Mouse (Mus musculus) CH12.LX (cell line): ENCODE data around the gene Ctbs. TPM values are rescaled to one million over a fixed set of nuclear protein-coding genes. Genes with fewer than 3 reads are reported as not detected.

Experiments
- DNase-seq: peaks from one replicate; pipeline ENCODE4 v3.0.0-alpha.2; 2013; ENCODE audit errors: extremely low read depth
- H3K27ac ChIP-seq: 2 replicates; pipeline ENCODE4 v1.5.1; 2012; ENCODE audit warnings: low read depth, mild to moderate bottlenecking, control low read depth, moderate library complexity; ENCODE audit not compliant: insufficient read depth
- H3K27me3 ChIP-seq: replicated peaks from 2 replicates; pipeline ENCODE3; 2012; ENCODE audit warnings: inconsistent platforms
- H3K36me3 ChIP-seq, 2 experiments: replicated peaks in 1 of 2; 2 replicates each; pipeline versions ENCODE3 to v1.6.1; 2012; ENCODE audit warnings: inconsistent platforms in 1 of 2, low read length in 1 of 2, mild to moderate bottlenecking in 1 of 2, mixed read lengths in 1 of 2, moderate library complexity in 1 of 2; ENCODE audit not compliant: control insufficient read depth in 1 of 2, insufficient read depth in 1 of 2
- H3K4me1 ChIP-seq, 2 experiments: 2 replicates each; pipeline ENCODE4 v1.6.1; 2012; ENCODE audit warnings: inconsistent platforms in 1 of 2, moderate library complexity in 1 of 2; ENCODE audit not compliant: insufficient read depth in 2 of 2, control insufficient read depth in 1 of 2
- H3K4me2 ChIP-seq: 2 replicates; pipeline ENCODE4 v1.6.1; 2012; ENCODE audit warnings: low read depth, mild to moderate bottlenecking, control low read depth; ENCODE audit not compliant: poor library complexity, insufficient read depth, severe bottlenecking
- H3K4me3 ChIP-seq, 3 experiments: fragments of 150-350 bp in 1 of 3; sonication (generic) in 1 of 3; replicated peaks in 1 of 3; 2 replicates each; pipeline versions ENCODE3 to v1.5.1; 2011 to 2012; ENCODE audit warnings: low read depth in 2 of 3, low read length in 2 of 3, mild to moderate bottlenecking in 2 of 3, moderate library complexity in 2 of 3, control low read depth in 1 of 3, improper control_type of control experiment in 1 of 3, inconsistent platforms in 1 of 3, mixed read lengths in 1 of 3; ENCODE audit not compliant: poor library complexity in 1 of 3
- H3K79me2 ChIP-seq: replicated peaks from 2 replicates; pipeline ENCODE4 v1.6.1; 2012; ENCODE audit warnings: mild to moderate bottlenecking, moderate library complexity; ENCODE audit not compliant: control insufficient read depth, poor library complexity, insufficient read depth, severe bottlenecking; ENCODE audit errors: extremely low read depth
- H3K9ac ChIP-seq: 2 replicates; pipeline ENCODE4 v1.6.1; 2012; ENCODE audit warnings: low read depth, mild to moderate bottlenecking, control low read depth, moderate library complexity; ENCODE audit not compliant: insufficient read depth
- H3K9me3 ChIP-seq: replicated peaks from 2 replicates; pipeline ENCODE3; 2012; ENCODE audit warnings: low read length, inconsistent platforms, mixed read lengths
- BHLHE40 ChIP-seq: IDR thresholded peaks from 2 replicates; pipeline ENCODE4 v1.6.1; 2011; ENCODE audit warnings: mild to moderate bottlenecking, low read depth, low read length, improper control_type of control experiment
- CHD2 ChIP-seq: IDR thresholded peaks from 2 replicates; pipeline ENCODE4 v1.6.1; 2011; ENCODE audit warnings: low read length, improper control_type of control experiment
- E2F4 ChIP-seq: IDR thresholded peaks from 2 replicates; pipeline ENCODE4 v1.6.1; 2011; ENCODE audit warnings: low read depth, low read length, improper control_type of control experiment; ENCODE audit not compliant: insufficient replicate concordance
- ELF1 ChIP-seq: IDR thresholded peaks from 2 replicates; pipeline ENCODE4 v1.6.1; 2014; ENCODE audit warnings: low read depth, mild to moderate bottlenecking, inconsistent platforms, low read length, improper control_type of control experiment
- EP300 ChIP-seq: IDR thresholded peaks from 2 replicates; pipeline ENCODE4 v1.6.1; 2011; ENCODE audit warnings: low read length, improper control_type of control experiment
- ETS1 ChIP-seq: conservative IDR thresholded peaks from 2 replicates; pipeline ENCODE4 v1.6.1; 2012; ENCODE audit warnings: low read depth, mild to moderate bottlenecking, inconsistent platforms, low read length, improper control_type of control experiment, moderate library complexity
- HCFC1 ChIP-seq: IDR thresholded peaks from 2 replicates; pipeline ENCODE4 v1.6.1; 2012; ENCODE audit warnings: low read depth, mild to moderate bottlenecking, inconsistent platforms, low read length, improper control_type of control experiment
- IRF4 ChIP-seq: IDR thresholded peaks from 2 replicates; pipeline ENCODE4 v1.6.1; 2014; ENCODE audit warnings: low read depth, mild to moderate bottlenecking, inconsistent platforms, low read length, improper control_type of control experiment
- JUND ChIP-seq: conservative IDR thresholded peaks from 2 replicates; pipeline ENCODE4 v1.6.1; 2011; ENCODE audit warnings: low read depth, low read length, improper control_type of control experiment
- MAFK ChIP-seq: IDR thresholded peaks from 2 replicates; pipeline ENCODE4 v1.6.1; 2011; ENCODE audit warnings: low read length, improper control_type of control experiment; ENCODE audit not compliant: insufficient replicate concordance
- MAX ChIP-seq: IDR thresholded peaks from 2 replicates; pipeline ENCODE4 v1.6.1; 2011; ENCODE audit warnings: low read length, improper control_type of control experiment
- MEF2A ChIP-seq: IDR thresholded peaks from 2 replicates; pipeline ENCODE4 v1.6.1; 2014; ENCODE audit warnings: low read depth, mild to moderate bottlenecking, inconsistent platforms, low read length, improper control_type of control experiment, borderline replicate concordance
- NELFE ChIP-seq: IDR thresholded peaks from 2 replicates; pipeline ENCODE4 v1.6.1; 2011; ENCODE audit warnings: low read depth, low read length, improper control_type of control experiment
- NRF1 ChIP-seq: IDR thresholded peaks from 2 replicates; pipeline ENCODE4 v1.6.1; 2014; ENCODE audit warnings: low read depth, mild to moderate bottlenecking, inconsistent platforms, low read length, improper control_type of control experiment, moderate library complexity
- PAX5 ChIP-seq: IDR thresholded peaks from 2 replicates; pipeline ENCODE4 v1.6.1; 2012; ENCODE audit warnings: low read length, inconsistent platforms, mixed read lengths
- POLR2AphosphoS2 ChIP-seq: IDR thresholded peaks from 2 replicates; pipeline ENCODE4 v1.6.1; 2011; ENCODE audit warnings: low read depth, low read length, improper control_type of control experiment
- RCOR1 ChIP-seq: conservative IDR thresholded peaks from 2 replicates; pipeline ENCODE4 v1.6.1; 2012; ENCODE audit warnings: low read depth, mild to moderate bottlenecking, inconsistent platforms, low read length, improper control_type of control experiment
- SMC3 ChIP-seq: IDR thresholded peaks from 2 replicates; pipeline ENCODE4 v1.6.1; 2011; ENCODE audit warnings: low read depth, low read length, improper control_type of control experiment
- TCF12 ChIP-seq: IDR thresholded peaks from 2 replicates; pipeline ENCODE4 v1.6.1; 2014; ENCODE audit warnings: low read depth, mild to moderate bottlenecking, inconsistent platforms, low read length, improper control_type of control experiment
- ZNF384 ChIP-seq: IDR thresholded peaks from 2 replicates; pipeline ENCODE4 v1.6.1; 2012; ENCODE audit warnings: low read depth, low read length, improper control_type of control experiment, inconsistent platforms
- dilution Hi-C: fragments of 300-500 bp; cut with MboI; formaldehyde crosslinking; loops from 2 replicates; pipeline ENCODE4 v1.14.3; 2020; ENCODE audit warnings: low sequenced_read_pairs; ENCODE audit not compliant: extremely low pct_unique_long_range_greater_than_20kb, extremely low pct_ligation_motif_present
- in situ Hi-C: fragments of 300-500 bp; cut with MboI; formaldehyde crosslinking; loops from 3 replicates; pipeline ENCODE4 v1.14.3; 2019; ENCODE audit warnings: low sequenced_read_pairs, low pct_ligation_motif_present, low pct_unique_long_range_greater_than_20kb, mixed read lengths
- polyA plus RNA-seq: library from polyadenylated mRNA; unstranded; fragments of >175 nt; gene quantifications from 2 replicates; pipeline ENCODE4 v1.2.1, GENCODE M21; 2012; ENCODE audit warnings: low read depth; ENCODE audit not compliant: insufficient read length
- total RNA-seq, 2 experiments: library from RNA; depleted of rRNA; stranded (reverse); fragments of 300-350 nt in 1 of 2; fragments of >200 nt in 1 of 2; gene quantifications; 2 replicates each; pipeline ENCODE4 v1.2.3; 2012 to 2014

The Ctbs gene
- total and polyA plus RNA-seq, 3 experiments: 21.4 to 48.8 (median 33.5) TPM

- H3K36me3 ChIP-seq: peaks cover 22 to 81% of the 10 kb centered on the region in 2 experiments
- dilution Hi-C loops (no loop called here), in situ Hi-C loops (no loop called here)
- H3K4me2 ChIP-seq: no peak overlapping the region
- H3K27ac ChIP-seq: no peak overlapping the region
- peaks cover 6 to 24% of the 10 kb centered on the region in 2 experiments; a peak in 3 of 4 replicates for H3K4me1 ChIP-seq
- no peak for TF ChIP-seq POLR2AphosphoS2
- TF ChIP-seq BHLHE40: no peak
- TF ChIP-seq HCFC1: no peak
- TF ChIP-seq CHD2: no peak
- no peak for TF ChIP-seq SMC3
- TF ChIP-seq ZNF384: no peak
- TF ChIP-seq PAX5: no peak
- TF ChIP-seq TCF12: no peak
- TF ChIP-seq MAX: no peak
- no peak for TF ChIP-seq IRF4
- no peak for TF ChIP-seq E2F4
- no peak for TF ChIP-seq ELF1
- TF ChIP-seq RCOR1: no peak
- TF ChIP-seq MEF2A: no peak
- TF ChIP-seq NRF1: no peak
- no peak overlapping the region for H3K4me3 ChIP-seq
- DNase-seq: no peak
- H3K9ac ChIP-seq: no peak overlapping the region
- no peaks in the 10 kb centered on the region for H3K79me2 ChIP-seq
- no peaks in the 10 kb centered on the region for H3K27me3 ChIP-seq
- no peaks in the 10 kb centered on the region for H3K9me3 ChIP-seq
These were observed 31.7 kb upstream of the Ctbs start for GRCm38 (mm10) chr3:146417873-146418272.

DNA sequence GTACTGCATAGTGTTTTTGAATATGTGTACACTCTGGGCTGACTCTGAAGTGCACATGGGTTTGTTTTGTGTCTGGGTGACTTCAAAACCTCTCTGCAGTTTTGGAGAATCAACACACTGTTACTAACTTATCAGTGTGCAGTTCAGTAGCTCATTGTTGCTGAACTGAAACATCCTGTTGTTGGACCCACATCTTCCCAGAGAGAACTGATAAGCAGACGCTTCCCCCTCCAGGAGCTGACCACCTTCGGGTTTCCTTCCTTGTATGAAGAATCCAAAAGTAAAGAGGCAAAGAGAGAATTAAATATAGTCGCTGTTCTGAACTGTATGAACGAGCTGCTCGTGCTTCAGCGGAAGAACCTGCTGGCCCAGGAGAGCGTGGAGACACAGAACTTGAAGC lies 30.7 kb upstream of the Ctbs start:
- in situ Hi-C loops (no loop called here), dilution Hi-C loops (no loop called here)
- TF ChIP-seq EP300 (no peak), TCF12 (no peak), MAFK (no peak), MAX (no peak), BHLHE40 (no peak), ETS1 (no peak), NELFE (no peak), JUND (no peak)
- H3K27me3 ChIP-seq: no peaks in the 10 kb centered on the region
- H3K27ac ChIP-seq: no peak overlapping the region
- H3K79me2 ChIP-seq: no peaks in the 10 kb centered on the region
- H3K4me1 ChIP-seq: peaks cover 5 to 16% of the 10 kb centered on the region in 2 experiments; a peak in 3 of 4 replicates
- no peak for DNase-seq
- no peak overlapping the region for H3K4me3 ChIP-seq
- no peak overlapping the region for H3K9ac ChIP-seq
- H3K9me3 ChIP-seq: no peaks in the 10 kb centered on the region
- peaks cover 26 to 86% of the 10 kb centered on the region in 2 experiments for H3K36me3 ChIP-seq
- no peak overlapping the region for H3K4me2 ChIP-seq
